Mouse (Mus musculus) stomach, postnatal 0 days (tissue): ENCODE data around the gene Gm6034. TPM values are rescaled to one million over a fixed set of nuclear protein-coding genes. Genes with fewer than 3 reads are reported as not detected.
A peak's percentile ranks its signal among the peaks of the same experiment; 100 is the strongest.

Experiments
- ATAC-seq: fragments of 200-750 bp; cut with Nextera tagmentation; 2 replicates; pipeline ENCODE4 v1.8.0; 2017; ENCODE audit not compliant: low FRiP score, low TSS enrichment
- DNase-seq: peaks from one replicate; pipeline ENCODE4 v3.0.0-alpha.2; 2016; ENCODE audit warnings: low spot score
- H3K27ac ChIP-seq: fragments of 300-500 bp; sonication (generic); replicated peaks from 2 replicates; pipeline ENCODE4 v1.5.1; 2014; ENCODE audit warnings: mild to moderate bottlenecking, control low read depth
- H3K27me3 ChIP-seq: fragments of 300-500 bp; sonication (generic); 2 replicates; pipeline ENCODE4 v1.6.1; 2014; ENCODE audit warnings: low read length; ENCODE audit not compliant: control insufficient read depth, insufficient read depth
- H3K36me3 ChIP-seq: fragments of 300-500 bp; sonication (generic); 2 replicates; pipeline ENCODE4 v1.6.1; 2014; ENCODE audit warnings: low read length, mixed read lengths; ENCODE audit not compliant: control insufficient read depth, insufficient read depth
- H3K4me1 ChIP-seq: fragments of 300-500 bp; sonication (generic); replicated peaks from 2 replicates; pipeline ENCODE4 v1.6.1; 2014; ENCODE audit warnings: antibody characterized with exemption; ENCODE audit not compliant: control insufficient read depth, insufficient read depth
- H3K4me2 ChIP-seq: fragments of 300-500 bp; sonication (generic); replicated peaks from 2 replicates; pipeline ENCODE4 v1.6.1; 2014; ENCODE audit warnings: low read depth, mild to moderate bottlenecking, control low read depth, moderate library complexity
- H3K4me3 ChIP-seq: fragments of 300-500 bp; sonication (generic); 2 replicates; pipeline ENCODE4 v1.5.1; 2014; ENCODE audit warnings: low read depth, low read length, control low read depth
- H3K9ac ChIP-seq: fragments of 300-500 bp; sonication (generic); 2 replicates; pipeline ENCODE4 v1.6.1; 2014; ENCODE audit warnings: mild to moderate bottlenecking, low read length, control low read depth, mixed read lengths
- H3K9me3 ChIP-seq: fragments of 300-500 bp; sonication (generic); 2 replicates; pipeline ENCODE4 v1.6.1; 2016; ENCODE audit warnings: low read length; ENCODE audit not compliant: control insufficient read depth
- CTCF ChIP-seq: IDR thresholded peaks from 2 replicates; pipeline ENCODE4 v1.5.1; 2016; ENCODE audit warnings: antibody characterized with exemption, low read depth, mild to moderate bottlenecking, moderate library complexity
- EP300 ChIP-seq: optimal IDR thresholded peaks from 2 replicates; pipeline ENCODE3; 2016; ENCODE audit warnings: antibody characterized with exemption
- WGBS: fragments of 180-500 bp; shearing (Covaris S2); extraction: QIAGEN DNeasy Blood & Tissue Kit; methylation state at CpG from one replicate; pipeline ENCODE4 v1.1.7; 2014; 5-methylcytosine and 5-hydroxymethylcytosine counted together
- polyA plus RNA-seq: library from polyadenylated mRNA; unstranded; fragments of >200 nt; fragmentation: Nextera tagmentation; extraction: Ambion mirVana; gene quantifications from 2 replicates; pipeline ENCODE4 v1.2.1, GENCODE M21; 2015

The Gm6034 gene
- polyA plus RNA-seq, 1 experiment from 2014 or later = not detected

DNA sequence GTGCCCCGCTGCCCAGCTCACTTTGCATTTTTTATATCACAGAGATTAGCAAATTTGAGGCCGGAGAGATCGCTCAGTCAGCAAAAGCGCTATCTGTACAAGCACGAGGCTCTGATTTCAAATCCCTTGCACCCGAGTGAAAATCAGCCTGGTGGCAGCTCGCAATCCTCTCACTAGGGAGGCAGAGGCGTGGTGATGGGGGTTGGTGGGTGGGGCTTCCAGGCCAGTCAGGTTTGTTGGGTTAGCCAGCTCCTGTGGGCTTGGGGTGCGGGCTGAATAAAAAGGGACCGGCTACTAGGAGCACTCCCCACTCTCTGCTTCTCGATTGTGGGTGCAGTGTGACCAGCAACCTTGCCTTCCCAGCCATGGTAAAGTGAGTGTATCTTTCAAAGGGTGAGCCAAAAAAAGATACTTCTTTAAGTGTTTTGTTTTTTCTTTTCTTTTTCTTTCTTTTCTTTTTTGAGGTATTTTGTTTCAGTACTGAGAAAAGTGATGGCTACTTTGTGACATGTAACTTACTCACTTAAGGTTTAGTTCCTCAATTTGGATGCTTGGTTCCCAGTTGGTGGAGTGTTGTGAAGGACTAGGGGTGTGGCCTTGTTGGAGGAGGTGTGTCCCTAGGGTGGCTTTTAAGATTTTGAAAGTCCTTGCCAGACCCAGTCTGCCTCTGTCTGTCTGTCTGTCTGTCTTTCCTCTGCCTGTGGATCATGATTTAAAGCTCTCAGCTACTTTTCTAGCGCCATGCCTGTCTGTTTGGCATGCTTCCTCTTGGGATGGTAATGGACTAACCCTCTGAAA lies 44.8 kb upstream of the Gm6034 start:
- no peaks in the 10 kb centered on the region for H3K27me3 ChIP-seq
- DNase-seq (peak; percentile 51), ATAC-seq (no peak)
- WGBS = 51% methylated on average over 12 of the region's 12 CpGs
- peak overlapping the region; percentile 3; the same call in 1 of the 2 replicates for H3K4me2 ChIP-seq
- H3K4me3 ChIP-seq = no peak overlapping the region
- H3K9me3 ChIP-seq = no peaks in the 10 kb centered on the region
- H3K4me1 ChIP-seq = no peaks in the 10 kb centered on the region
- no peaks in the 10 kb centered on the region for H3K36me3 ChIP-seq
- no peak overlapping the region for H3K9ac ChIP-seq
- H3K27ac ChIP-seq = no peak overlapping the region
- no peak for TF ChIP-seq EP300
- 0 out of 2 replicates have a peak, but pooled peaks have one; percentile 10 for TF ChIP-seq CTCF

DNA sequence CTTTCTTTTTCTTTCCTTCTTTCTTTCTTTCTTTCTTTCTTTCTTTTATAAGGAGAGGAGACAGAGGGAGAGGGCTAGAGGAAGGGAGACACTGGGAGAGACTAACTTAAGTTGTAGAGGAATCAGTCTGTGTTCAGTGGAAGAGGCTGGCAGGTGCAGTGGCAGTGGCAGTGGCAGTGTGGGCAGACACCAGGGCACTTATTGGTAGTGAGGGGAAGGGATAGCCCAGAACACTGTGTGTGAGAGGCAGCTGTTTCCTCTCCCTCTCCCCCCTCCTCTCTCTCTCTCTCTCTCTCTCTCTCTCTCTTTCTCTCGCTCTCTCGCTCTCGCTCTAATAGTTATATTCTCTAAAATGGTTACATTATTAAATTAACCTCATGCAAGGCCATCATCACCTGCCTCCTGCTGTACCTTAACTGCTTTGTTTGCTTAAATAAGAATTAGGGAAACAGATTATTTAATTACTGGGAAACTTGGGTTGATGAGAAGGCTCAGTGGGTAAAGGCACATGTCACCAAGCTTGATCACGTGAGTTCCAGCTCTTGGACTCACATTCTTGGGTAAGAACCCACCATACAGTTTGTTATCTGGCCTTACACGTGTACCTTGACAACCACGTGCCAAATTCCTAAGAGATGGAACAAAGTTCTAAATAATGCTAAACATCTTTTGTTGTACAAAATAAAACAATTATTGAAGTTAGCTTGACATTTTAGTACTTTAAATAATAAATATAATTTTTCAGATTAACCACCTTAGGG lies 44.0 kb upstream of the Gm6034 start:
- TF ChIP-seq CTCF (no peak), EP300 (no peak)
- DNase-seq (no peak), ATAC-seq (no peak)
- 82% methylated on average over 6 of the region's 6 CpGs for WGBS
- Histone ChIP-seq H3K4me1 (no peaks in the 10 kb centered on the region), H3K9me3 (no peaks in the 10 kb centered on the region), H3K9ac (no peak overlapping the region), H3K27ac (no peak overlapping the region), H3K4me2 (no peak overlapping the region), H3K36me3 (no peaks in the 10 kb centered on the region), H3K4me3 (no peak overlapping the region), H3K27me3 (no peaks in the 10 kb centered on the region)

DNA sequence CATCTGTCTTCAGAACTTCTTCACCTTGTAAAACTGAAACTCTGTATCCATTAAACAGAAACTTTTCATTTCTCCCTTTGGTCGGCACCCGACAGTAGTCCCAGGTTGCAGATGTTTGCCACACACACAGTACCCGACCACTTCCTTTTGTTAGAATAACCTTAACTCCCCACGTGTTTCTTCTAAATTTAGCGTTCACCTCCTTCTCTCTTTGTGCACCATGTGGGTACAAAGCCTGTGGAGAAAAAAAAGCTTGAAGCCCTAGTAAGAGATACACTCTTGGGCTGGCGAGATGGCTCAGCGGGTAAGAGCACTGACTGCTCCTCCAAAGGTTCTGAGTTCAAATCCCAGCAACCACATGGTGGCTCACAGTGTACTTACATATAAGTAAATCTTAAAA lies 43.4 kb upstream of the Gm6034 start:
- Histone ChIP-seq H3K27me3 (no peaks in the 10 kb centered on the region), H3K4me1 (no peaks in the 10 kb centered on the region), H3K36me3 (no peaks in the 10 kb centered on the region), H3K9me3 (no peaks in the 10 kb centered on the region), H3K9ac (no peak overlapping the region), H3K4me3 (no peak overlapping the region), H3K27ac (no peak overlapping the region), H3K4me2 (no peak overlapping the region)
- ATAC-seq (no peak), DNase-seq (no peak)
- TF ChIP-seq CTCF = no peak
- no peak for TF ChIP-seq EP300
- WGBS = 75% methylated on average over 7 of the region's 7 CpGs

DNA sequence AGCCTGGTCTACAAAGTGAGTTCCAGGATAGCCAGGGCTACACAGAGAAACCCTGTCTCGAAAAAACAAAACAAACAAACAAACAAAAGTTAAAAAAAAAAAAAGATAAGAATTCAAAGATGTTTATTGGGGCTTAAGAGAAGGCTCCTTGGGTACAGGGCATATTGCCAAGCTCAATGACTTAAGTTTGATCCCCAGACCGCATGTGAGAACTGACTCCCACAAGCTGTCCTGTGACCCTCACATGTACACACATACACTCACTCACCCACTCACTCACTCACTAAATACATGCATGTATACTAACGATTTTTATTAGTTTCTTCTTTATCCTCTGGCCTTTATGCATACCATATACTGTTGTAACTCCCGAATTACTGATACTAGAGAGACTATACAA lies 42.4 kb upstream of the Gm6034 start:
- 68% methylated on average over 4 of the region's 4 CpGs for WGBS
- Histone ChIP-seq H3K9ac (no peak overlapping the region), H3K36me3 (no peaks in the 10 kb centered on the region), H3K9me3 (no peaks in the 10 kb centered on the region), H3K4me1 (no peaks in the 10 kb centered on the region), H3K4me2 (no peak overlapping the region), H3K27me3 (no peaks in the 10 kb centered on the region), H3K27ac (no peak overlapping the region), H3K4me3 (no peak overlapping the region)
- no peak for ATAC-seq
- TF ChIP-seq CTCF = no peak
- TF ChIP-seq EP300 = no peak
- no peak for DNase-seq

DNA sequence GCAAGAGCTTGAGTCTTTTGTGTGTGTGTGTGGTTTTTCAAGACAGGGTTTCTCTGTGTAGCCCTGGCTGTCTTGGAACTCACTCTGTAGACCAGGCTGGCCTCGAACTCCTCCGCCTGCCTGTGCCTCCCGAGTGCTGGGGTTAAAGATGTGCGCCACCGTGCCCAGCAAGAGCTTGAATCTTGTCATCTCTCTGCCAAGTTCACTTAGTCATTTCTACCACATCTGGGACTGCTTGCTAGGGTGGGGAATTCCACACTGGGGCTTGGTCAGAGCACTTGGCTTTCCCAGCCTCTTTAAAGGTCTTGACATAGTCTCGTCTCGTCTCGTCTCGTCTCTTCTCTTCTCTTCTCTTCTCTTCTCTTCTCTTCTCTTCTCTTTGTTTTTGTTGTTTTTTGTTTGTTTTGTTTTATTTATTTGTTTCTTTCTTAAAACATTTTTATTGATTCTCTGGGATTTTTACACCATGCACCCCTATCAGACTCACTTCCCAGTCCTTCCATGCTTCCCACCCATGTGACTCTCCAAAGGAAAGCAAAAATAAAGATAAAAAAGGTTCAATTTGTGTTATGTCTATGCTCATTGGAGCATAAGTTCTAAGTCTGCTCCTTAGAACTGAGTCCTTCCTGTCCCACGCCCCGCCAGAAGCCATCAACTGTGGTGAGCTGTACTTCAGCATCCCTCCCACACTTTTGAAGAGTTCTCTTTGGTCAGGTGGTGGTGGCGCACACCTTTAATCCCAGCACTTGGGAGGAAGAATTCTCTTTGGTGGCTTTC lies 41.5 kb upstream of the Gm6034 start:
- ATAC-seq (no peak), DNase-seq (no peak)
- Histone ChIP-seq H3K9ac (no peak overlapping the region), H3K36me3 (no peaks in the 10 kb centered on the region), H3K9me3 (no peaks in the 10 kb centered on the region), H3K4me2 (no peak overlapping the region), H3K4me1 (no peaks in the 10 kb centered on the region), H3K4me3 (no peak overlapping the region), H3K27me3 (no peaks in the 10 kb centered on the region), H3K27ac (no peak overlapping the region)
- WGBS = 84% methylated on average over 12 of the region's 12 CpGs
- TF ChIP-seq EP300 (no peak), CTCF (no peak)
